Comparison of ENCODE assay signal across 13 mouse cellular contexts in the genomic region with DNA sequence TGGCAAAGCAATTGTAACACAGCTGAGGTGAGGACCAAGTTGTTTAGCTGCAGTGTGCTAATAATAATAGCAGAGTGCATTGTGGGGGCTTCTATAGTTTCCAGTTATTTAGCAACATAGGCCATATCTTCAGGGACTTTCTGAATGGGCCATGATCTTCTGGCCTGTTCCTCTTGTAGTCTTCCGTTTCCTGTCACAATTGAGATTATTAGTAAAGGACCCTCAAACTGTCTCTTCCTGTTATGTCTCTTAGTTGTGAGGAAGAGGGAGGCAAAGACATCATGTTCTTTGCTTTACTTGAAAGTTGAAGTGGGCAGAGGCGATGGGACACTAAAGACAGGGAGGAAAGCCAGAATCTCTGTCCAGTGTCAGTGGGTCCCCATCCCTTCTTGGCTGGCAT.
"Had no signal": no experiment of that assay in that cellular context is flagged by ENCODE, and none has a peak within 500 bp of the region (broad histone marks: within the 10 kb centered on the region; RNA-seq: fewer than 3 reads in every experiment).

No protein-coding gene starts in this region.

- H3K9ac ChIP-seq: kidney, embryonic 15.5 days; liver, embryonic 14.5 days; neural tube, embryonic 15.5 days had no signal

- H3K4me3 ChIP-seq: kidney, embryonic 15.5 days; midbrain, embryonic 10.5 days; myocyte; neural tube, embryonic 15.5 days had no signal

- H3K27me3 ChIP-seq: kidney, embryonic 15.5 days; neural tube, embryonic 15.5 days had no signal

- H3K36me3 ChIP-seq: kidney, embryonic 15.5 days; midbrain, embryonic 10.5 days; neural tube, embryonic 15.5 days had no signal

- H3K9me3 ChIP-seq: kidney, embryonic 15.5 days; midbrain, embryonic 10.5 days; neural tube, embryonic 15.5 days had no signal

- ATAC-seq: intestine, embryonic 16.5 days; lung, postnatal 0 days had no signal

- H3K27ac ChIP-seq: kidney, embryonic 15.5 days; liver, embryonic 14.5 days; midbrain, embryonic 10.5 days; neural tube, embryonic 15.5 days had no signal

- DNase-seq: kidney, adult 2 months; kidney, postnatal 14 days; left cerebral cortex, postnatal 4 days; lung, adult 2 months; lung, postnatal 36 days; midbrain, embryonic 14.5 days had no signal

- H3K4me2 ChIP-seq: kidney, embryonic 15.5 days; neural tube, embryonic 15.5 days had no signal
